ENCODE assay signal across 26 mouse cellular contexts in the genomic region with DNA sequence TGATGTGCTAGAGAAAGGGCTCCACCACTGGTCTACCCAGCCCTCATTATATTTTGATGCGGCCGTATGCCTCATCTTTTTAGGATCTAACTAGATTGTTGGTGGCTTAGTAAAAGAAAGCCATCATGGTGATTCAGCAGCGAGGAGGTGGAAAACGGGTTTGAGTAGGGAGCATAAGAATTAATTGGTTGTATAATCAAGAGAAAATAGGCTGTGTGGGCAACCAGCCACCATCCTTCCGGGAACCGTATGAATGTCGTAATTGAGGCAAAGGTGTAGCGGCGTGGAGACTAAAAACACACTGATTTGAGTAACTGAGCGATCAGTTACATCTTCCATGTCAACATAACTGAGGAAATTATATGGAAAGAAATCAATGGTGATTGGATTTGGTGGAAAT.
DNase-seq lines count a peak whose midpoint lies in the region; ATAC-seq and TF ChIP-seq lines count a peak whose summit lies in the region.
"Had no signal": no experiment of that assay in that cellular context is flagged by ENCODE, and none has a peak within 500 bp of the region (broad histone marks: within the 10 kb centered on the region; RNA-seq: fewer than 3 reads in every experiment).

No protein-coding gene starts in this region.

- peak; percentile 38; the same call in 1 of the 2 replicates for ATAC-seq in frontal cortex, adult (ENCODE audit: low TSS enrichment)
- ATAC-seq: inflammation-experienced regulatory T-cells, adult 6 months had no signal

- peak overlapping the region; percentile 2; the same call in 1 of the 2 replicates for H3K27ac ChIP-seq in layer of hippocampus, adult 2 months
- H3K27ac ChIP-seq: heart, embryonic 13.5 days; hindbrain, embryonic 10.5 days; hindbrain, embryonic 15.5 days; limb, embryonic 10.5 days; limb, embryonic 15.5 days; liver, embryonic 15.5 days had no signal

- DNase-seq in frontal cortex, postnatal 25 days (ENCODE audit: low spot score in 2 of 2) = no peak
- peak; percentile 46 to 47 for DNase-seq in layer of hippocampus, adult 2 months (ENCODE audit: low spot score in 2 of 2)
- DNase-seq in layer of hippocampus, postnatal 10 days (ENCODE audit: low spot score in 2 of 2) = no peak
- peak; percentile 48 to 53 for DNase-seq in right cerebral cortex, adult 2 months (ENCODE audit: low spot score in 2 of 2)
- no peak for DNase-seq in right cerebral cortex, postnatal 4 days
- no peak for DNase-seq in thymus, postnatal 36 days
- DNase-seq: adrenal gland, postnatal 25 days; cerebellum, adult 11 months; cerebellum, adult 9-10 months; kidney, adult 11 months; kidney, postnatal 14 days; lung, embryonic 14.5 days; lung, postnatal 14 days; midbrain, embryonic 14.5 days; retina, postnatal 1 day; thymus, adult 2 months; thymus, postnatal 4 days had no signal

- no peak for TF ChIP-seq CTCF in layer of hippocampus, adult 2 months (conservative IDR thresholded peaks at IDR 0.05)

- H3K4me3 ChIP-seq in layer of hippocampus, adult 2 months = no peak overlapping the region
- H3K4me3 ChIP-seq: erythroblast, embryonic 14.5 days; heart, embryonic 13.5 days; hindbrain, embryonic 10.5 days; hindbrain, embryonic 15.5 days; limb, embryonic 10.5 days; limb, embryonic 15.5 days; liver, embryonic 15.5 days had no signal

Comparison
In these comparisons a context has a peak if more than half of its experiments do, and no peak if none do; other contexts are left out.
1. DNase-seq: peak in layer of hippocampus, adult 2 months (2 of 2) and right cerebral cortex, adult 2 months (2 of 2); none in frontal cortex, postnatal 25 days (0 of 2), layer of hippocampus, postnatal 10 days (0 of 2), right cerebral cortex, postnatal 4 days (single experiment) and thymus, postnatal 36 days (0 of 2).